Mouse (Mus musculus): ENCODE results near the gene Rora. TPM values are rescaled to one million over a fixed set of nuclear protein-coding genes. Genes with fewer than 3 reads are reported as not detected.

The Rora gene
- polyA plus RNA-seq, 1 experiment, result 0.06 TPM

DNA sequence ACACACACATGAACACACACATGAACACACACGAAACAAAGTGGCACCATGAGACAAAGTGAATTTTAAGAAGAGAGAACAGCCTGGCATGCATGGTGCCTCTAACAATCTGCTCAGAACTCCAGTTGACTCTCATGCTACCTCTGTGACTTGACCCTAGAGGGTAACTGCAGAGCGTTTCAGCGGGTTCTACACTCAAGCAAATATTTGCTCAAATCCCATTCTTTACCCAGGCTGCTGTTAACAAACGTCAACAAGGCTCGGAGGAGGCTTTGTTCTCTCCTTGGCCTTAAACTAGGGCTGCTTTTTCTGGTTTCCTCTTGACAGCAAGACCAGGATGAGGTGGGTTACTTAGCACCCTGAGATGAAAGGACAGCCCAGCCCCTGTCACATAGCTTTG, 305.3 kb downstream of the Rora start:
- TF ChIP-seq MAX (IDR thresholded peaks at IDR 0.05), result no peak
- TF ChIP-seq CEBPB (IDR thresholded peaks at IDR 0.05; ENCODE audit: low read depth), result no peak
- TF ChIP-seq CTCF (IDR thresholded peaks at IDR 0.05; ENCODE audit: control insufficient read depth, insufficient read depth, insufficient read length), result no peak
- H3K36me3 ChIP-seq (ENCODE audit: control insufficient read depth, insufficient read depth), result no peaks in the 10 kb centered on the region
- H3ac ChIP-seq (ENCODE audit: control insufficient read depth, insufficient read length, low read depth), result no peak overlapping the region
- H3K79me2 ChIP-seq (ENCODE audit: control insufficient read depth, insufficient read depth), result no peaks in the 10 kb centered on the region
- H3K79me3 ChIP-seq (ENCODE audit: low read depth), result no peaks in the 10 kb centered on the region
- H3K4me3 ChIP-seq (ENCODE audit: insufficient read depth, poor library complexity, severe bottlenecking), result no peak overlapping the region
- no peaks in the 10 kb centered on the region for H3K27me3 ChIP-seq (ENCODE audit: control insufficient read depth, insufficient read depth, insufficient read length)

DNA sequence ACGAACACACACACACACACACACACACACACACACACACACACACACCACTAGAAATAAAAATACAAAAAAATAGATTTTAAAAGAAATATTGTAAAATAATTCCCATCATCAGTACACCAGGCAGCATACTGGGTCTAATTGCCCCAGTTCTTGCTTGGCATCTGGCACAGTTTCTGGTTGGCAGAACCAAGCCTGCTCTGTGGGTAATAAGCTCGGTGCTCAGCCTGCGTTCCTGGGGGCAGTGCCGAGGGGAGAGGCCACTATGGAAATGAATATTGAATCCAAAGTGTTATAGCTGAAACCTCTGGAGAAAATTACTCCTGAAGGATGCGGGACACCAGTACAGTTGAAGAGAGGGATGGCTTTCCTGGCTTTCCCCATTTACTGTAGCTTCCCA, 310.3 kb downstream of the Rora start:
- H3K79me3 ChIP-seq (ENCODE audit: low read depth), result no peaks in the 10 kb centered on the region
- no peaks in the 10 kb centered on the region for H3K36me3 ChIP-seq (ENCODE audit: control insufficient read depth, insufficient read depth)
- H3K27me3 ChIP-seq (ENCODE audit: control insufficient read depth, insufficient read depth, insufficient read length), result no peaks in the 10 kb centered on the region
- H3K4me3 ChIP-seq (ENCODE audit: insufficient read depth, poor library complexity, severe bottlenecking), result no peak overlapping the region
- no peak overlapping the region for H3ac ChIP-seq (ENCODE audit: control insufficient read depth, insufficient read length, low read depth)
- H3K79me2 ChIP-seq (ENCODE audit: control insufficient read depth, insufficient read depth), result no peaks in the 10 kb centered on the region
- no peak for TF ChIP-seq MAX (IDR thresholded peaks at IDR 0.05)

DNA sequence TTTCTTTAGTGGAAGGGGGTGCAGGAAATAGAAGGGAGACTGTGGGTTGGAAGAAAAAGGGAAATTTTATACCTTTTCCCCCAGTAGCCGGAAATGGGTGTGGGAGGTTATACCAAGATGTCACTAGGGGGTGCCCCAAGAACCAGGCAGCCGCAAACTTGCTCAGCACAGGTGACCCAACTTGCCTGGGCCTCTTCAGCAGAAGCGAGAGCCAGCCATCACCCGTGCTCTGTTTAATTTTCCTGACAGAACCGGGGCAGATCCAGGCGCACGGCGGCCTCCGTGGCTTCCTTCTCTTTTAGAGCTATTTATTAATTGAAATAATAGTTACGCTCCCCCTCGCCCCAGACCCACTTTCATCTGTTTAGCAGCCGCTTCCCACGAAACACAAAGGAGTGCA, 313.0 kb downstream of the Rora start:
- Histone ChIP-seq H3ac (ENCODE audit: control insufficient read depth, insufficient read length, low read depth) (no peak overlapping the region), H3K4me3 (ENCODE audit: insufficient read depth, poor library complexity, severe bottlenecking) (no peak overlapping the region), H3K79me3 (ENCODE audit: low read depth) (no peaks in the 10 kb centered on the region), H3K36me3 (ENCODE audit: control insufficient read depth, insufficient read depth) (no peaks in the 10 kb centered on the region), H3K27me3 (ENCODE audit: control insufficient read depth, insufficient read depth, insufficient read length) (no peaks in the 10 kb centered on the region), H3K79me2 (ENCODE audit: control insufficient read depth, insufficient read depth) (no peaks in the 10 kb centered on the region)
- TF ChIP-seq MYOD1 (IDR thresholded peaks at IDR 0.05; ENCODE audit: control insufficient read depth, insufficient read length, low read depth) (no peak), CEBPB (IDR thresholded peaks at IDR 0.05; ENCODE audit: low read depth) (no peak), FOSL1 (IDR thresholded peaks at IDR 0.05; ENCODE audit: insufficient read depth, low read length, poor library complexity, severe bottlenecking) (no peak), USF1 (IDR thresholded peaks at IDR 0.05; ENCODE audit: low read depth) (no peak), MYOG (IDR thresholded peaks at IDR 0.05; ENCODE audit: control insufficient read depth, extremely low read depth, insufficient read length) (no peak), MAX (IDR thresholded peaks at IDR 0.05) (no peak), CTCF (IDR thresholded peaks at IDR 0.05; ENCODE audit: control insufficient read depth, insufficient read depth, insufficient read length) (no peak)

DNA sequence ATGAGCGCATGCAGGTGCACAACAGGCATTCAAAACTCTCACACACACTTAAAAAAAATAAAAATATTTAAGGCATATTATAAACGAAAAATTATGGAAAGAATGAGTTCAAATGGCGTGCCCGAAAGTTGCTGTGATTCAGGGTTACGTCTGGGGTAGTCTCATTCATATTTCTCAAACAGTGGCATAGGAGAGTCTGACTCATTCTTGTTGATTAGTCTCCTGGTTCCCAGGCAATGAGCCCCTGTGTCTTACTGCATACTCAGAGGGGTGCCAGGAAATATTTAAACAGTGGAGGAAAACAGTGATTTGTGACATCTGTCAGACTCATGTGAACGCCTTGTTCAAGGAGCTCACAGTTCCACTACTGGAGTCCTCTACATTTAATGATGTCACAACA, 316.5 kb downstream of the Rora start:
- H3K79me3 ChIP-seq (ENCODE audit: low read depth), result no peaks in the 10 kb centered on the region
- H3K79me2 ChIP-seq (ENCODE audit: control insufficient read depth, insufficient read depth), result no peaks in the 10 kb centered on the region
- no peak overlapping the region for H3ac ChIP-seq (ENCODE audit: control insufficient read depth, insufficient read length, low read depth)
- H3K4me3 ChIP-seq (ENCODE audit: insufficient read depth, poor library complexity, severe bottlenecking), result no peak overlapping the region
- no peaks in the 10 kb centered on the region for H3K27me3 ChIP-seq (ENCODE audit: control insufficient read depth, insufficient read depth, insufficient read length)
- no peak for TF ChIP-seq FOSL1 (IDR thresholded peaks at IDR 0.05; ENCODE audit: insufficient read depth, low read length, poor library complexity, severe bottlenecking)
- H3K36me3 ChIP-seq (ENCODE audit: control insufficient read depth, insufficient read depth), result no peaks in the 10 kb centered on the region

DNA sequence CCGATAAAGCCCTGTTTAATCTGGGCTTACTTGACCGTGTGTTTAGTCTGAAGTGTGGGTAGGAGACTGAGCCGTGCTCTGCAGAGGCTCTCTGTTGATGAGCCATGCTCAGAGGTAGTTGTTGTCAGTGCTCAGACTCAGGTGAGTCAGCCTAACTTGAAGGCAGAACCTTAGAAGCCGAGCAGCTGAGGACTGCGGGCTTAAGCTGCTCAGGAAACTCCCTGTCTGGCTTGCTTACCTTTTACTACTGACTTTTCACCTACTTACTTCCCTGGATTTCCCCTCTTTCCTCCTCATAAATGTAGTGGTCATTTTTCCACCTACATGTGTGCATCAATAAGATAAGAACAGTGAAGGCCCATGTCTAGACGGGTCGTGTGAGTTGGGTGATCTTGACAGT, 318.7 kb downstream of the Rora start:
- H3K27me3 ChIP-seq (ENCODE audit: control insufficient read depth, insufficient read depth, insufficient read length), result no peaks in the 10 kb centered on the region
- TF ChIP-seq CTCF (IDR thresholded peaks at IDR 0.05; ENCODE audit: control insufficient read depth, insufficient read depth, insufficient read length) (no peak), MYOG (IDR thresholded peaks at IDR 0.05; ENCODE audit: control insufficient read depth, extremely low read depth, insufficient read length) (no peak), MYOD1 (IDR thresholded peaks at IDR 0.05; ENCODE audit: control insufficient read depth, insufficient read length, low read depth) (no peak), CEBPB (IDR thresholded peaks at IDR 0.05; ENCODE audit: low read depth) (no peak), USF1 (IDR thresholded peaks at IDR 0.05; ENCODE audit: low read depth) (no peak), MAX (IDR thresholded peaks at IDR 0.05) (no peak), FOSL1 (IDR thresholded peaks at IDR 0.05; ENCODE audit: insufficient read depth, low read length, poor library complexity, severe bottlenecking) (no peak)

DNA sequence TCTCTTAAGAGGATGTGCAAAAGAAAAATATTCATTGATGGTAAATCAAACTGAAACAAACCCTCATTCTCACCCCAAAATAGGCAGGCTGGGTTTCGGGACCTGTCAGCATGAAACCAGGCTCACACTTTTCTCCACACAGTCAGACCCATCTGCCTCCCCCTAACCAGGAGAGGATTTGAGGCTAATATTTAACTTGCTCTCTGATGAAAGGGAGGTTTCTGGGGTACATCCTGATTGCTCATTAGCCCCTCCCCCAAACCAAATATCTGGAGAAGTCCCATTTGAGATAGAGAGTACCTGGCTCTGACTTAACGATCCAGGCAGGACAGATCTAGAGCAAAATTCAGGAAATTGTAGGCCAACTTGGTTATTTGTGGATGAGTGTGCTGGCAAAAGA, 320.9 kb downstream of the Rora start:
- TF ChIP-seq MYOG (IDR thresholded peaks at IDR 0.05; ENCODE audit: control insufficient read depth, extremely low read depth, insufficient read length), result no peak
- TF ChIP-seq MYOD1 (IDR thresholded peaks at IDR 0.05; ENCODE audit: control insufficient read depth, insufficient read length, low read depth), result no peak
- no peak for TF ChIP-seq MAX (IDR thresholded peaks at IDR 0.05)
- no peak for TF ChIP-seq CEBPB (IDR thresholded peaks at IDR 0.05; ENCODE audit: low read depth)
- no peak for TF ChIP-seq CTCF (IDR thresholded peaks at IDR 0.05; ENCODE audit: control insufficient read depth, insufficient read depth, insufficient read length)
- no peak for TF ChIP-seq USF1 (IDR thresholded peaks at IDR 0.05; ENCODE audit: low read depth)
- TF ChIP-seq FOSL1 (IDR thresholded peaks at IDR 0.05; ENCODE audit: insufficient read depth, low read length, poor library complexity, severe bottlenecking), result no peak
- no peak overlapping the region for H3K4me3 ChIP-seq (ENCODE audit: insufficient read depth, poor library complexity, severe bottlenecking)
- no peak overlapping the region for H3ac ChIP-seq (ENCODE audit: control insufficient read depth, insufficient read length, low read depth)
- no peaks in the 10 kb centered on the region for H3K27me3 ChIP-seq (ENCODE audit: control insufficient read depth, insufficient read depth, insufficient read length)
- H3K79me3 ChIP-seq (ENCODE audit: low read depth), result no peaks in the 10 kb centered on the region
- no peaks in the 10 kb centered on the region for H3K79me2 ChIP-seq (ENCODE audit: control insufficient read depth, insufficient read depth)
- no peaks in the 10 kb centered on the region for H3K36me3 ChIP-seq (ENCODE audit: control insufficient read depth, insufficient read depth)

More for the DNA sequence above, 318.7 kb downstream of the Rora start:
- Histone ChIP-seq H3K36me3 (ENCODE audit: control insufficient read depth, insufficient read depth) (no peaks in the 10 kb centered on the region), H3K79me2 (ENCODE audit: control insufficient read depth, insufficient read depth) (no peaks in the 10 kb centered on the region), H3K4me3 (ENCODE audit: insufficient read depth, poor library complexity, severe bottlenecking) (no peak overlapping the region), H3ac (ENCODE audit: control insufficient read depth, insufficient read length, low read depth) (no peak overlapping the region), H3K79me3 (ENCODE audit: low read depth) (no peaks in the 10 kb centered on the region)
